Mouse (Mus musculus) heart, postnatal 14 days (tissue): ENCODE data around the gene Metrnl. TPM values are rescaled to one million over a fixed set of nuclear protein-coding genes. Genes with fewer than 3 reads are reported as not detected.

Experiments
- DNase-seq, 2 experiments: peaks; one replicate each; pipeline ENCODE4 v3.0.0; 2021 to 2022
- intact Hi-C: fragments of 180-260 bp; cut with DNase I; formaldehyde crosslinking; loops from one replicate; pipeline ENCODE4 v1.15.1; 2025
- total RNA-seq, 2 experiments: library from RNA; stranded (reverse); gene quantifications; 2 replicates each; pipeline ENCODE4 v1.2.3; 2021

Metrnl gene
- total RNA-seq, 2 experiments from 2014 or later = 20.4 to 22.7 TPM

- intact Hi-C loops = no loop called here
- DNase-seq = no peak
Measured at GRCm38 (mm10) chr11:121679581-121679980, 21.8 kb upstream of the Metrnl start.

- DNase-seq = peak in 1 of 2 experiments; percentile 28
- intact Hi-C loops = no loop called here
Measured at GRCm38 (mm10) chr11:121680750-121681149, 20.6 kb upstream of the Metrnl start.

- DNase-seq = no peak
- intact Hi-C loops = no loop called here
Measured at GRCm38 (mm10) chr11:121683243-121683642, 18.1 kb upstream of the Metrnl start.

GRCm38 (mm10) chr11:121685491-121686001 lies 15.8 kb upstream of the Metrnl start:
- intact Hi-C loops = no loop called here
- no peak for DNase-seq

GRCm38 (mm10) chr11:121686091-121686490 lies 15.3 kb upstream of the Metrnl start:
- no peak for DNase-seq
- intact Hi-C loops = no loop called here

GRCm38 (mm10) chr11:121686674-121687073 lies 14.7 kb upstream of the Metrnl start:
- peak; percentile 39 to 42 for DNase-seq
- intact Hi-C loops = no loop called here

GRCm38 (mm10) chr11:121688024-121688423 lies 13.3 kb upstream of the Metrnl start:
- DNase-seq = no peak
- intact Hi-C loops = no loop called here

GRCm38 (mm10) chr11:121695304-121696064 lies 5.9 kb upstream of the Metrnl start:
- intact Hi-C loops = no loop called here
- DNase-seq = no peak

- intact Hi-C loops = no loop called here
- DNase-seq = no peak
Measured at GRCm38 (mm10) chr11:121697271-121697670, 4.1 kb upstream of the Metrnl start.

- intact Hi-C loops = no loop called here
- DNase-seq = no peak
Measured at GRCm38 (mm10) chr11:121698381-121698955, 2.9 kb upstream of the Metrnl start.

- peak; percentile 97 for DNase-seq
- intact Hi-C loops = loop anchor here (5.0 kb wide), 3 partner anchors 35 to 90 kb away; no protein-coding TSS in a partner anchor
Measured at GRCm38 (mm10) chr11:121702111-121702894, 959 bp downstream of the Metrnl start.

- intact Hi-C loops = loop anchor here (5.0 kb wide), 3 partner anchors 36 to 89 kb away; no protein-coding TSS in a partner anchor
- DNase-seq = peak; percentile 69 to 70
Measured at GRCm38 (mm10) chr11:121702895-121703618, 1.7 kb downstream of the Metrnl start.

GRCm38 (mm10) chr11:121703619-121704215 lies 2.4 kb downstream of the Metrnl start:
- peak in 1 of 2 experiments; percentile 23 for DNase-seq
- intact Hi-C loops = loop anchor here (5.0 kb wide), 3 partner anchors 36 to 89 kb away; no protein-coding TSS in a partner anchor

- intact Hi-C loops = no loop called here
- no peak for DNase-seq
Measured at GRCm38 (mm10) chr11:121706521-121707005, 5.2 kb downstream of the Metrnl start.

GRCm38 (mm10) chr11:121709278-121709677 lies 7.9 kb downstream of the Metrnl start:
- no peak for DNase-seq
- intact Hi-C loops = no loop called here

- intact Hi-C loops = no loop called here
Measured at GRCm38 (mm10) chr11:121710245-121710644, 8.9 kb downstream of the Metrnl start.

GRCm38 (mm10) chr11:121712987-121713386 lies 11.6 kb downstream of the Metrnl start:
- intact Hi-C loops = no loop called here
- no peak for DNase-seq

More at GRCm38 (mm10) chr11:121710245-121710644, 8.9 kb downstream of the Metrnl start:
- DNase-seq = no peak

GRCm38 (mm10) chr11:121713569-121713968 lies 12.2 kb downstream of the Metrnl start:
- intact Hi-C loops = no loop called here
- no peak for DNase-seq

- intact Hi-C loops = no loop called here
- DNase-seq = peak; percentile 17 to 33
Measured at GRCm38 (mm10) chr11:121714745-121715485, 13.6 kb downstream of the Metrnl start.
